Mouse (Mus musculus) hindbrain, embryonic 13.5 days (tissue): Measurements from ENCODE around the gene Tfg. TPM values are rescaled to one million over a fixed set of nuclear protein-coding genes. Genes with fewer than 3 reads are reported as not detected.
A peak's percentile ranks its signal among the peaks of the same experiment; 100 is the strongest.

Experiments
- ATAC-seq: fragments of 200-750 bp; cut with Nextera tagmentation; 2 replicates; pipeline ENCODE4 v1.8.0; 2017; ENCODE audit warnings: moderate TSS enrichment; ENCODE audit not compliant: low FRiP score
- H3K27ac ChIP-seq: fragments of 300-500 bp; sonication (generic); 2 replicates; pipeline ENCODE4 v1.5.1; 2015; ENCODE audit warnings: inconsistent platforms, mild to moderate bottlenecking, moderate library complexity
- H3K27me3 ChIP-seq: fragments of 300-500 bp; sonication (generic); 2 replicates; pipeline ENCODE4 v1.6.1; 2015; ENCODE audit warnings: mild to moderate bottlenecking, inconsistent platforms
- H3K36me3 ChIP-seq: fragments of 300-500 bp; sonication (generic); 2 replicates; pipeline ENCODE4 v1.6.1; 2015; ENCODE audit warnings: mild to moderate bottlenecking, inconsistent platforms
- H3K4me1 ChIP-seq: fragments of 300-500 bp; sonication (generic); replicated peaks from 2 replicates; pipeline ENCODE4 v1.6.1; 2015; ENCODE audit warnings: inconsistent platforms
- H3K4me2 ChIP-seq: fragments of 300-500 bp; sonication (generic); 2 replicates; pipeline ENCODE4 v1.6.1; 2015; ENCODE audit warnings: inconsistent platforms, mild to moderate bottlenecking, moderate library complexity
- H3K4me3 ChIP-seq: fragments of 300-500 bp; sonication (generic); 2 replicates; pipeline ENCODE4 v1.5.1; 2015; ENCODE audit warnings: mild to moderate bottlenecking, inconsistent platforms
- H3K9ac ChIP-seq: fragments of 300-500 bp; sonication (generic); 2 replicates; pipeline ENCODE4 v1.6.1; 2015; ENCODE audit warnings: mild to moderate bottlenecking, inconsistent platforms
- H3K9me3 ChIP-seq: fragments of 300-500 bp; sonication (generic); 2 replicates; pipeline ENCODE4 v1.6.1; 2016; ENCODE audit warnings: inconsistent platforms
- WGBS: fragments of 180-500 bp; shearing (Covaris S2); methylation state at CpG from one replicate; pipeline ENCODE4 v1.1.7; 2015; 5-methylcytosine and 5-hydroxymethylcytosine counted together
- polyA plus RNA-seq: library from polyadenylated mRNA; unstranded; fragments of >200 nt; fragmentation: Nextera tagmentation; extraction: Ambion mirVana; gene quantifications from 2 replicates; pipeline ENCODE4 v1.2.1, GENCODE M21; 2015

Tfg gene
- 153 and 157 TPM in 2 replicates for polyA plus RNA-seq

DNA sequence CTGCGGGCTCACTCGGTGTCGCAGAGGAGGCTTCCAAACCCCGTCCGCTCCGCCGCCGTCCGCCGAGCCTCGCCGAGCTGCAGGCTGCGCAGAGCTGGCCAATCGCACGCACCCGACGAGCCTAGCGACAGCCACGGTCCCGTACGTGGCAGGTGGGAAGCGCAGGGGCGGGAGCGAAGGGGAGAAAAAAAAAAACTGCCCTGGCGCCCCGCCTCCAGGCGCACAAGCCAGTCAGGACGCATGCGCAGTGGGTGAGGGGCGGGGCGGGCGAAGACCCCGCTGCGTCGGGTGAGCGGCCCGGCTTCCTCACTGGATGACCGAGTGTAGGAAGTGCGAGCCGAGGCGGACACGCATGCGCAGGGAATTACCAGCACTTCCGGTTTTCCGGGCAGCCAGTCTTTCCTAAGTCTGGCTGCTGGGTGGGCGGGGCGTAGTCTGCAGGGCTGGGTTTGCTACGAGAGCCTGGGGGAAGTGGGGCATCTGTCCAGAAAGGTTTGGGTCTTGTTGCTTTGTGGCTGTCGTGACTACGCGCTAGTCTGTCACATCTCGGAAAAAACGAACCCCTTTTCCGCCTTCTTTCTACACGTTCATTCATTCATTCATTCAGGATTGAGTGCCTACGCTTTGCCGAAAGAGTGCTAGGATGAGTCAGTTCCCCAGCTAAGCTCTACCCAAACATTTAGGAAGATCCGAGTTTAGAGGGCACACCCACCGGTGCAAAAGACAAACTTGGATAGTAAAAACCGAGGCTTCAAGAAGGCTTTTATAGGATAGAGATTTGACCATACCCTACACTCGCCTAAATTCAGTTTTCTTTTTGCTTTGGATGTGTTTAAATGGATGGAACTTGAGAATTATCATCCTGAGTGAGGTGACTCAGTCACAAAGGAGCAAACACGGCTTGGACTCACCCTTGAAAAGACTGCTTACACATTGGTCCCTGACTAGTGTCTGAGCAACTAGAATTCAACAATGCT is at the start of gene Tfg:
TSS of gene Tfg (minus strand) at position 227 of the 977 bp plus-strand sequence.
- Histone ChIP-seq H3K27ac (peak within 1 kb of the TSS; percentile 98), H3K27me3 (no peaks in the 10 kb centered on the region), H3K9ac (peak within 1 kb of the TSS; percentile 87), H3K4me3 (peak within 1 kb of the TSS; percentile 77), H3K36me3 (peaks cover 2% of the 10 kb centered on the region; the same call in 1 of the 2 replicates), H3K4me2 (peak within 1 kb of the TSS; percentile 74), H3K4me1 (peaks cover 27% of the 10 kb centered on the region), H3K9me3 (no peaks in the 10 kb centered on the region)
- under 1% methylated on average over 62 of the region's 62 CpGs for WGBS
- ATAC-seq, result peak; percentile 98

DNA sequence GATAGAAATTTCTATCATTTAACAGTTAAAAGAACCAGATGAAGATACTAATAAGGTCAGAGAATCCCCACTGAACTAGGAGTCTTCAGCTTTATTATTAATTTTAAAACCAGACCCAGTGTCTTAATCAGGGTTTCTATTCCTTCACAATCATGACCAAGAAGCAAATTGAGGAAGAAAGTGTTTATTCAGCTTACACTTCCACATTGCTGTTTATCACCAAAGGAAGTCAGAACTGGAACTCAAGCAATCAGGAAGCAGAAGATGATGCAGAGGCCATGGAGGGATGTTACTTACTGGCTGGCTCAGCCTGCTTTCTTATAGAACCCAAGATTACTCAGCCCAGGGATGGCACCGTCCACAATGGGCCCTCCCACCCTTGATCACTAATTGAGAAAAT is 11.8 kb upstream of the Tfg start:
- no peak overlapping the region for H3K9ac ChIP-seq
- no peaks in the 10 kb centered on the region for H3K27me3 ChIP-seq
- H3K4me1 ChIP-seq, result no peaks in the 10 kb centered on the region
- no peak overlapping the region for H3K27ac ChIP-seq
- WGBS, result 8% methylated on average over 1 of the region's 1 CpGs
- no peaks in the 10 kb centered on the region for H3K36me3 ChIP-seq
- no peak for ATAC-seq
- H3K9me3 ChIP-seq, result no peaks in the 10 kb centered on the region
- H3K4me2 ChIP-seq, result no peak overlapping the region
- H3K4me3 ChIP-seq, result no peak overlapping the region

DNA sequence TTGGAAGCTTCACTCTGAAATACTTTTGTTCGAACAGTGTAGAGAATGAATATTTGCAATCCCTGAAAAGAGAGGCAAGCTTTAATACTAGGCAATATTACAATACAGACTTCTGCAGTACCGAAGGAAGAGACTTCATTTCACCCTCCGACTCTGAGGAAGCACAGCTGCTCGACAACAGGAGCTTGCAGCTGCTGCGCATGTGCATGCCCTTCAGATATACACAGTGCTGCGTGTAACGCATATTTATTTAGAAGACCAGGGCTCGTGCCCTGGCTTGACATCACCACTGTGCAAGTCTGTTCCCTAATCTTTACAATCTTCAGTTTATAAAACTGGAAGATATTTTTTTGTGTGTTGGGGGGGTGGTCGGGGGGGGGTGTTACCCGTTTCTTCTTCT is 7.7 kb upstream of the Tfg start:
- Histone ChIP-seq H3K9me3 (no peaks in the 10 kb centered on the region), H3K4me1 (no peaks in the 10 kb centered on the region), H3K27me3 (no peaks in the 10 kb centered on the region), H3K9ac (no peak overlapping the region), H3K36me3 (no peaks in the 10 kb centered on the region), H3K27ac (no peak overlapping the region), H3K4me3 (no peak overlapping the region), H3K4me2 (no peak overlapping the region)
- WGBS, result 77% methylated on average over 10 of the region's 10 CpGs
- no peak for ATAC-seq

DNA sequence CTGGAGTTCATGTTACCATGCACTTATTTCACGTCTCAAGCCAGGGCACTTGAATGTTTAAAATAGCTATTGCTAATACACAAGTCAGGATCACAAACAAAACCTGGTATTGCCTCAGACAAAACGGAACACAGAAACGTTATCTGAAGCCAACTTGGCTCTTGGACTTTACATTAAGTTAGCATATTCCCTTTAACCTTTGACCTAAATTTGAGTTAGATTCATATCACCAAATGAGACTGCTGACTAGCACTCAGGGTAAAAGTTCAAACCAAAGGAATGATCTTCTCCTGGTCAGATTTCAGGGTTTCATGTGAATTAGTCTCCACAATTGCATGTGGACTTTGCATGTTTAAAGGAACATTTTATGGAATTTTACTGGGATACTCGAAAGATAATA is 5.1 kb upstream of the Tfg start:
- H3K9ac ChIP-seq, result no peak overlapping the region
- H3K4me1 ChIP-seq, result peaks cover 5% of the 10 kb centered on the region
- no peak overlapping the region for H3K4me3 ChIP-seq
- no peaks in the 10 kb centered on the region for H3K36me3 ChIP-seq
- H3K27me3 ChIP-seq, result no peaks in the 10 kb centered on the region
- no peak overlapping the region for H3K4me2 ChIP-seq
- H3K27ac ChIP-seq, result no peak overlapping the region
- no peak for ATAC-seq
- WGBS, result 67% methylated on average over 4 of the region's 4 CpGs
- no peaks in the 10 kb centered on the region for H3K9me3 ChIP-seq

DNA sequence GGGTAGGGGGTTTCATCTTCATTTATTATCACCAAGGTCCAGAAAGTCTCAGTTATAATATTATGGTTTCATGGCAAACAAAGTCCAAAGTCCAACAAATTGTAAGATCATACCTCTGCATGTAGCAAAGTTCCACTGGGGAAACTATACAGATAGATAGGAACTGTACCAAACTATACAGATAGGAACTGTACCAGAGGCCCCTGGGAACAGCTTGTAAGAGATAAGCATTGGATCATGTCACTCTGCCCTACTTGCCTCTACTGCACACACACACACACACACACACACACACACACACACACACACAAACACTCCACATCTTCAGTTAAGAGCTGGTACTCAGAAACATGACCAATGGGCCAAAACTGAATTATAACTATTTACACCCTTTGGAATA is 1.8 kb upstream of the Tfg start:
- Histone ChIP-seq H3K4me2 (no peak overlapping the region), H3K27me3 (no peaks in the 10 kb centered on the region), H3K36me3 (no peaks in the 10 kb centered on the region), H3K4me3 (no peak overlapping the region), H3K9ac (no peak overlapping the region), H3K4me1 (peaks cover 24% of the 10 kb centered on the region), H3K27ac (no peak overlapping the region), H3K9me3 (no peaks in the 10 kb centered on the region)
- no peak for ATAC-seq

DNA sequence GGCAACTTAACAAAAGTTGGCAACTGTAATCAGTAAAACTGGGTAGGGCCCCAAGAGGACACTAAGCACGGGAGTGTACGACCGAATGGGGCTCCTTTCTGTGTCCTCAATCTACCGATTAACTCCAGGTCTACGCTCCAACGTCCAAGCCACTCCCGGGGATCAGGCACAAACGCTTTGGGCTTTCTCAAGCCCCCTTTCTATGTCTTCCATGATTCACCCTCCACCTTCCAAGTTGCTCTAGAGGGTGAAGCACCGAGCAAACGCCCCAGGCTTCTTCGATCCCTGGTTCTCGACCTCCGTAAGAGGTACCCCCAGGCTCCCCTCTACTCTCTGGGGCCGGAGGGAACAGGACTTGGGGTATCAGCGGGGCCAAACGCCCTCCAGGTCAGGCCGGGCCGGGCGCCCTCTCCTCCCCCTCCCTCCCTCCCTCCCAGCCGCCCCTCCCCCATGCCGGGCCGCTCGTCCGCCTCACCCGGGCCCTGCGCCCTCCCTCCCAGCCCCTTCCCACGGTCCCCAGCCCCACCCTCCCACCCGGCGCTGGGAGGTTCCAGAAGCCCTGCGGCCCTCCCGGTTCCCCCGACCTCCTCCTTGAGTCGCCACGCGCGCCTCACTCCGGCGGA is 582 bp downstream of the Tfg start:
- peak overlapping the region; percentile 74 for H3K4me2 ChIP-seq
- peak; percentile 86 for ATAC-seq
- WGBS, result under 1% methylated on average over 23 of the region's 38 CpGs
- peaks cover 27% of the 10 kb centered on the region for H3K4me1 ChIP-seq
- no peaks in the 10 kb centered on the region for H3K9me3 ChIP-seq
- peak overlapping the region; percentile 77 for H3K4me3 ChIP-seq
- peak overlapping the region; percentile 98 for H3K27ac ChIP-seq
- peak overlapping the region; percentile 87 for H3K9ac ChIP-seq
- H3K36me3 ChIP-seq, result peaks cover 8% of the 10 kb centered on the region
- no peaks in the 10 kb centered on the region for H3K27me3 ChIP-seq

DNA sequence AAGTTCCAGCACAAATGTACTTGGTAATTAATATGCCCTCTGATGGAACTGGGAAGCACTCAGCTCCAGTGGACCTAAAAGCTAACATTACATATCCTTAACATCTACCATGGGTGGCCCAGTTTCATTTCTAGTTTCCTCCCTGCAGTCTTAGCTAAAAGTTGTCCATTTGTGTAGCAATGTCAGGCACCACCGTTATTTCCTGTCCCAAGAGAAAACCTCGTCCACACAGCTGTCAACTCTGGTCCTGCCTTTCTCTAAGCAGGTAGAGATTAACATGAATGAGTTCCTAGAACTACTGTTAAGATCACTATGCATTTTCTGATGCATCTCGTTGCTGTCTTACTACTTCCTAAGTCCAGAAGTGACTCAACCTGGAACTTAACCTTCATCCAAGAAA is 1.6 kb downstream of the Tfg start:
- no peak for ATAC-seq
- H3K36me3 ChIP-seq, result peaks cover 19% of the 10 kb centered on the region
- H3K4me1 ChIP-seq, result peaks cover 27% of the 10 kb centered on the region
- H3K4me3 ChIP-seq, result peak overlapping the region; percentile 77; the same call in 1 of the 2 replicates
- WGBS, result 79% methylated on average over 3 of the region's 3 CpGs
- peak overlapping the region; percentile 74 for H3K4me2 ChIP-seq
- no peaks in the 10 kb centered on the region for H3K27me3 ChIP-seq
- no peak overlapping the region for H3K27ac ChIP-seq
- H3K9ac ChIP-seq, result no peak overlapping the region
- H3K9me3 ChIP-seq, result no peaks in the 10 kb centered on the region

DNA sequence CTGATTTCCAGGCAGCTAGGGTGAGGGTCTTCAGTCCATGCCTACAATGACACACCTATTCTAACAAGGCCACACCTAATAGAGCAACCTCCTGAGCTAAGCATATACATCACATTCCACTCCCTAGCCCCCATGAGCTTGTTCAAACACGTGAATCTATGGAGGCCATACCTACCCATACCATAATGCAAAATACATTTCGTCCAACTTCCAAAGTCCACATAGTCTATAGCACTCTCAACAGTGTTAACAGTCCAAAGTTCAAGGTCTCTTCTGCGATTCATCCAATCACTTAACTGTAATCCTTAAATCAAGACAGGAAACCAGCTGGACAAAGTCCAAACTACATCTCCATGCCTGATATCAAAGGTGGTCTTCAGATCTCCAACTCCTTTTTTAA is 7.2 kb downstream of the Tfg start:
- no peak for ATAC-seq
- Histone ChIP-seq H3K9me3 (no peaks in the 10 kb centered on the region), H3K27me3 (no peaks in the 10 kb centered on the region), H3K4me2 (no peak overlapping the region), H3K9ac (no peak overlapping the region), H3K4me1 (peaks cover 9% of the 10 kb centered on the region; the same call in 1 of the 2 replicates), H3K4me3 (no peak overlapping the region), H3K36me3 (peaks cover 51% of the 10 kb centered on the region), H3K27ac (no peak overlapping the region)
- 96% methylated on average over 3 of the region's 3 CpGs for WGBS

GRCm38 (mm10) chr16:56705731-56706130 is 11.5 kb downstream of the Tfg start:
- Histone ChIP-seq H3K27ac (no peak overlapping the region), H3K4me1 (no peaks in the 10 kb centered on the region), H3K27me3 (no peaks in the 10 kb centered on the region), H3K4me3 (no peak overlapping the region), H3K9ac (no peak overlapping the region), H3K4me2 (no peak overlapping the region), H3K36me3 (peaks cover 50% of the 10 kb centered on the region), H3K9me3 (no peaks in the 10 kb centered on the region)
- ATAC-seq, result no peak
- 89% methylated on average over 3 of the region's 3 CpGs for WGBS

- H3K4me2 ChIP-seq, result no peak overlapping the region
- H3K4me3 ChIP-seq, result no peak overlapping the region
- 94% methylated on average over 3 of the region's 3 CpGs for WGBS
- no peaks in the 10 kb centered on the region for H3K27me3 ChIP-seq
- H3K27ac ChIP-seq, result no peak overlapping the region
- peaks cover 36% of the 10 kb centered on the region for H3K36me3 ChIP-seq
- no peak overlapping the region for H3K9ac ChIP-seq
- no peak for ATAC-seq
- no peaks in the 10 kb centered on the region for H3K4me1 ChIP-seq
- no peaks in the 10 kb centered on the region for H3K9me3 ChIP-seq
Measured at GRCm38 (mm10) chr16:56700898-56701297, 16.4 kb downstream of the Tfg start.

GRCm38 (mm10) chr16:56696448-56696847 is 20.8 kb downstream of the Tfg start:
- H3K9ac ChIP-seq, result no peak overlapping the region
- no peak overlapping the region for H3K4me2 ChIP-seq
- no peak overlapping the region for H3K4me3 ChIP-seq
- no peaks in the 10 kb centered on the region for H3K4me1 ChIP-seq
- peaks cover 36% of the 10 kb centered on the region for H3K36me3 ChIP-seq
- no peaks in the 10 kb centered on the region for H3K9me3 ChIP-seq
- no peak overlapping the region for H3K27ac ChIP-seq
- no peaks in the 10 kb centered on the region for H3K27me3 ChIP-seq
- 40% methylated on average over 2 of the region's 2 CpGs for WGBS
- no peak for ATAC-seq

- no peak for ATAC-seq
- H3K36me3 ChIP-seq, result peaks cover 39% of the 10 kb centered on the region
- H3K4me1 ChIP-seq, result no peaks in the 10 kb centered on the region
- H3K9ac ChIP-seq, result no peak overlapping the region
- no peak overlapping the region for H3K4me2 ChIP-seq
- WGBS, result 94% methylated on average over 7 of the region's 7 CpGs
- H3K27ac ChIP-seq, result no peak overlapping the region
- H3K9me3 ChIP-seq, result no peaks in the 10 kb centered on the region
- no peak overlapping the region for H3K4me3 ChIP-seq
- no peaks in the 10 kb centered on the region for H3K27me3 ChIP-seq
Measured at GRCm38 (mm10) chr16:56690715-56691114, 26.5 kb downstream of the Tfg start.
